Mouse (Mus musculus) testis, postnatal 10 days (tissue): ENCODE measurements around the gene 1700001P01Rik.
A peak's percentile ranks its signal among the peaks of the same experiment; 100 is the strongest.
"Not testable (repeated sequence)": the region's sequence is repeated elsewhere in the genome, so short reads cannot be mapped to it uniquely, and the experiment has no call there.

Experiments
- DNase-seq: peaks from one replicate; pipeline ENCODE4 v3.0.0; 2021; ENCODE audit warnings: low spot score

1700001P01Rik gene

DNA sequence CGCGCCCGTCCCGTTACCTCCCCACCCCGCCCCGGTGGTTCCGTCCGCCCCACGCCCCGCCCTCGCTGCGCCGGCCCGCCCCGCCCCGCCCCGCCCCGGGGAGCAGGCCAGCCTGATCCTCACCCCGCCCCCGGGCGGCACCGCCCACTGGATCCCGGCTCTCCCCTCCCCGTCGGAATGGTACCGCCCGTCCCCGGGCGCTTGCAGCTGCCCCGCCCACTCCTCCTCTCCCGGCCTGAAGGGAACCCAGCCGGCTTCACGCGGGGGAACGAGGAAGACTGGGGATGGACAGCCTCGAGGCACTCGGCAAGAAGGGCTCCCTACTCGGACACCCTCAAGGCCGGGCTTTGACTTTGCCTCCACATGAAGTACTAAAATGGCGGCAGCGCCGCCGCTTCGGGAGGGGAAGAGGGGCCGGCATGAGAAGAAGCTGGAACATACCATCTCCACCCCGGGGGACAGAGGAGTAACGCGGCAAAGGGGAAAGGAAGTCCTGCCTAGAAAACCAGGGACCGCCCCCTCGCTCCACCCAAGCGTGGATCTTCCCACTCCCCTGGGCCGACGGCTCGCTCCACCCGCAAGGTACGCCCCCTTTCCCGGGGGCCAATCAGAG, 30.9 kb downstream of the 1700001P01Rik start:
- peak; percentile 99 for DNase-seq

DNA sequence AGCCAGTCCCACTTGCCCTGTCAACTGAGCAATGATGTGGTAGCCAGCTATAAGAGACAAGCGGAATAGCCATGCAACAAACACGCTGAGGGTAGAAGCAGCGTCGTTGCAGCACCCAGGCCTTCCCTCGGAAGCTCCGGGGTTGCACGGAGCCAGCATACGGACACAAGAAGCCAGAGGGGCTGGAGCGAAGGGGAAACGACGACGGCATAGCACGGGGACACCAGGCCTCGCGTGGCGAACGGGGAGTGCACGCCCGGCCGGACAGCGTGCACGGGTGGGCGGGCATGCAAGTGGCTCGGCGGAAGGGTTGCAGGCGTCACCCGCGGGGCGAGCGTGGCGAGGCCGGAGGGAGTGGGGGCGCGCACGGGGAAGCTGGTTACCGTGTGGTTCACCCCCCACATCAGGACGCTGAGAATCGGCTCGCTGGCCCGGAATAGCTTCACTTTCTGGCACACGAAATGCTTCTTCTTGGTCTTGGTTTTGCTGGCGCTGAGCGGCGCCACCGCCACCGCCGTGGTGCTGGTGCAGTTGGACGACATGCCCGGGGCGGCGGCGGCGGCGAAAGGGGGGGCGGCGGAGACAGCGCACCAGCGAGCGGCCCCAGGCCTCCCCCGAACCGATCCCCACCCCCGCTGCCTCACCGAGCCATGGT, 31.5 kb downstream of the 1700001P01Rik start, which contains the start of gene Pip4k2b:
Gene Pip4k2b, minus strand, starts transcription at position 642 of the 655 bp plus-strand sequence.
- peak; percentile 73 for DNase-seq

DNA sequence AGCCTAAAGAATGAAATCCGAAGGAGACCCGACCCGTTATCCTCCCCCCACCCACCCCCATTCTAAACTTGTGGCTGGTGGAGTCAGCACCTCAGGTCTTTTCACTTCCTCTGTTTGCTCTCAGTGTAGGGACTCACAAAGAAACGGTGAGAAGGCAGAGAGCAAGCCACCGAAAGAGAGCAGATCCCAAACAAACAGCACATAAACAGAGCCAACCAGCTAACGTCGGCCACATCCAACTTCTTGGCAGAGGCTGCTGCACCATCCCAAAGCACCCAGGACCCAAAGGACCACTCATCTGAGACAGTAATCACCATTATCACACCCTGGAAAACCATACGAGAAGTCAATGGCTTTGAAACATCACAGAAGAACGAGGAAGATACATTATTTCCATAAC, 32.3 kb downstream of the 1700001P01Rik start:
- DNase-seq, result no peak

DNA sequence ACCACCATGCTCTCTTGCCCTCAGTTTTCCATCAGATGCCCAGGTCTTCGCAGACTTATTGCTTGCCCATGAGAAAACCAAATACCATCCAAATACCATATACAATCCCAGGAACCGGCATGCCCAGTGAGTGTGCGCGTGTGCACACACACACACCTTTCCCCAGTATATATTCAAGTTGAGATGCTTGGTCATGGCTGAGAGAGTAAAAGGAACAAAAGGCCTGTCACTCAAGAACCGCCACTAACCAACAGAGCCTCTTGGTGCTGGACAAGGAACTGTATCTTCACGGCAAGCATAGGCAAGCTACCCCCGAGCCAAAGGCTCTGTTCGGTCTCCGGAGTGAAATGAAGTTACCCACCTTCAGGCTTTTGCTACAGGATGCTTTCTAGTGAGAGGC, 33.1 kb downstream of the 1700001P01Rik start:
- no peak for DNase-seq

DNA sequence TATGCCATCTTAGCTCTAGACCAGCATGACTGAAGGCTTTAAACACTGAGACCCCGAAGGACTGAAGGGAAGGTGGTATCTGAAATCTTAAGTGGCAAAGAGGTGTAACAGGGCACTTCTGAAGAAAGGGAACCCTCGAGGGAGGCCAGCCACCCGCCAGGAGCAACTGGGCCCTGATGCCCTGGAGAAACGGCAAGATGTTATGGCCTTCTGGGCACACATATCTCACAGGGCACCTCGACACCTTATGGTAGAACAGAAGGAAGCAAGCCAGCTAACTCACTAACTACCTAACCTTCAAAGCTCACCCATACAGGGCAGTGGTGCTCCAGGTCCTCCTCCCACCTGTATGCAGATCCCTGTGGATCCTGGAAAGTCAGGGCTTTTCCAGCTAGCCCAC, 33.6 kb downstream of the 1700001P01Rik start:
- no peak for DNase-seq

DNA sequence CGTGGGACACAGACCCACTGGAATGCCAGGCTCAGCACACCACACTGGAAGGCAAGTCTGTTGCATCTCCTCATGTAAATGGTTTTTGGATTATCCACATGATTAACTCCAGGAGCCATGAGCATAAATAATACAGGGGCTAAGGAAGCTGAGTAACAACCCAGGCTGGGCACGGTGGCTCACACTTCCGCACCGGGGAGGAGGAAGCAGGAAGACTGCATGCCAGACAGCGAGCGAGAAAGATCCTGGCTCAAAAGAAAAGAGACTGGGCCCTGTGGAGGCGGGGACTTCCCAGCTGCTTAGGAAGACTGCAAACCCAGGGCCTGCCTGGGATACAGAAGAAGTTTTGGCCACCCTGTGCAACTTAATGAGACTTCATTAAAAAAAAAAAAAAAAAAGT, 35.5 kb downstream of the 1700001P01Rik start:
- no peak for DNase-seq

DNA sequence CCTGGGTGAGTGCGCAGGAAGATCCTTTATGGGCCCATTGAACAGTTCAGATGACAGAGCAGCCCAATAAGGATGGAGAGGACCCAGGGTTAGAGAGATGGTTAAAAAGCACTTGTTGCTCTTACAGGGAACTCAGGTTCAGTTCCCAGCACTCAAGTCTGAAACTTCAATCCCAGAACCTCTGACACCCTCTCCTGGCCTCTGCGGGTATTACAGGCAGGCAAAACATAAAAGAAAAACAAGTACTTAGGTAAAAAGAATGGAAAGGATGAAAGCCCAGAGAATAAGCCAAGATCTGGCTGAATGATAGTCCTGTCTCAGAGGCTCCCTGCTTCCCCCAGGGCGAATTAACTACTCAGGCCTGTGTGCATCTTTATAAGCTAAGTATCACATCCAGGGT, 36.6 kb downstream of the 1700001P01Rik start:
- DNase-seq, result no peak

DNA sequence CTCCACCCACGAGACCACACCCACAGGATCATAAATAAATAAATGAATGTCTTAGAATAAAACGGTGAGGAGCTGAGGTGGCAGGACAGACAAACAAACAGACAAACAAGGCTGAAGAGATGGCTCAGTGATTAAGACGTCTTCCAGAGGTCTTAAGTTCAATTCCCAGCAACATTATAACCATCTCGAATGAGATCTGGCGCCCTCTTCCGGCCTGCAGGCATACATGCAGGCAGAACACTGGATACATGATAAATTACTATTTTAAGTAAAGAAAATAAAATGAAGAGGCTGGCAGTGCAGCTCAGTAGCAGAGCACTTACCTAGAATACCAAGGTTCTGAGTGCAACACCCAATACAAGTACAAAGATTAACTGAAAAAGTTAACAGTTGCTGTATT, 37.0 kb downstream of the 1700001P01Rik start:
- DNase-seq, result no peak

DNA sequence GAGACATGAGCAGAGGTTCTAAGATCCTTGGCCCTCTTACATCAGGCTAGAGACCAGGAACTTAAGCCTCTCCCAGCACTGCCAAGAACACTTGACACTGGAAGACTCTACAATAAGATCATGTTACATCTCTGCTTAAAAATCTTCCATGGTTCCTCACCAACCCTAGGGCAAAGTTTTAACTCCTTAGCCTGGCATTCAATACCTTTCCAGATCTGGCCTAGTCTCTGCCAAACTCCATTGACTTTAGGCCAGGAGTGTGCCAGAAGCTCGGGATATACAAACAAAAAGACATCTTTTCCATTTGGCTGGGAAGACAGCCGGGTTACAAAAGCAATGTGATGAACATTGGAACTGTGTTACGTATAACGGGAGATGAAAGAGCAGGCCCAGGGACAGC, 38.1 kb downstream of the 1700001P01Rik start:
- no peak for DNase-seq

DNA sequence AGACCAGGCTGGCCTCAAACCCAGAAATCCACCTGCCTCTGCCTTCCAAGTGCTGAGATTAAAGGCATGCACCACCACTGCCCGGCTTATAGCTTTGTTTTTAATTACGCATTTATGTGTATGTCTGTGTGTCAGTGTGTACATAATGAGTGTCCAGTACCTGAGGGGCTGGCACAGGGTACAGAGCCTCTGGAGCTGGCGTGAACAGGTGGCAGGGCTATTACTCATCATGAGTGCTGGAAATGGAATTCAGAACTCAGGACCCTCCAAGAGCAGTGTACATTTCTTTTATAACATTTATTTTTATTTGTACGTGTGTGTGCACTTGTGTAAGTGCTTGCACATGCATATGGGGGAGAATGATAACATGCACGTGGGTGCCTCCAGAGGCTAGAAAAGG, 39.1 kb downstream of the 1700001P01Rik start:
- no peak for DNase-seq

DNA sequence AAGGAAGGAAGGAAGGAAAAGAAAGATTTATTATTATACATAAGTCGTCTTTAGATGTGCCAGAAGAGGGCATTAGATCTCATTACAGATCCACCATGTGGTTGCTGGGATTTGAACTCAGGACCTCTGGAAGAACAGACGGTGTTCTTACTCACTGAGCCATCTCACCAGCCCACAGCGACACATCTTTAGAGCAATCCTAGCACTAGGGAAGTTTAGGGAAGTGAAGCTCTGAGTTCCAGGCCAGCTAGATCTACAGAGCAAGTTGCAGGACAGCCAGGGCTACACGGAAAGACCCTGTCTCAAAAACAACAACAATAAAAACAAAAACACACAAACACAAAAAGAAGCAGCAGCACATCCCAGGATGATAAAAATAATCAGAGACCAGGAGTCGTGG, 40.9 kb downstream of the 1700001P01Rik start:
- not testable (repeated sequence) for DNase-seq

DNA sequence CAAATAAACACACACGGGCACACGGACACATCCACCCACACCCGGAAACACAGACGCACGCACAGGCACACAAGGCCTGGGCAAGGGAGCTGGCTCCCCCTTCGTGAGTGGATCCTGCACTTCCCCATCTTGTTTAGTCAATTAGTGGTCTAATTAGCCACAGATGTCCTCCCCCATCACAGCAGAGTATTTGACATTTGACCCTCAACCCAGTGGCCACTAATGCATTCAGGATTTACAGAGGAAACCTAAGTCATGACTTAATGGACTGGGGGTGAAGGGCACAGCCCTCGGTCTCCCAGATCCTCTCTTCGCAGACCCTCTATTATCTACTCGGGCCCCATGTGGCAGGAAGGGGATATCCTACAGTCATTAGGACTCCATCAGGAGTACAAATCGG, 42.0 kb downstream of the 1700001P01Rik start:
- DNase-seq, result no peak

DNA sequence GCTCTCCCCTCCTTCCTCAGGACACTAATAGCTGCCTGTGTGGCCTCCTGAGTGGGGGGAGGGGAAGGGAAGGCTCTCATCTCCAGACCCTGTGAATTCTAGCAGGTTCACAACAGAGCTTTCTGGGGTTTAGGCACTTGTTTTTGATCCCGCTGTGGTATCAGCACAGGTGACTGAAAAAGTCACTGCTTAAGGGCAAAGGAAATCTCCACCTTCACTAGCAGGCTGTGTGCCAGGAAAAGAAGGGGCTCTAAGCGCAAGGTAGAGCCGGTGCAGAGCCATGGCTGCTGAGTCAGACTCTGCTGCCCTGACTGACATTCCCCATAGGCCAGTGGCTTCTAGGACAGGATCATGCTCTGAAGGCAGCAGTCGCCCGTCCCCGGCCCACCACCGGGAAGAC, 47.0 kb downstream of the 1700001P01Rik start:
- no peak for DNase-seq

DNA sequence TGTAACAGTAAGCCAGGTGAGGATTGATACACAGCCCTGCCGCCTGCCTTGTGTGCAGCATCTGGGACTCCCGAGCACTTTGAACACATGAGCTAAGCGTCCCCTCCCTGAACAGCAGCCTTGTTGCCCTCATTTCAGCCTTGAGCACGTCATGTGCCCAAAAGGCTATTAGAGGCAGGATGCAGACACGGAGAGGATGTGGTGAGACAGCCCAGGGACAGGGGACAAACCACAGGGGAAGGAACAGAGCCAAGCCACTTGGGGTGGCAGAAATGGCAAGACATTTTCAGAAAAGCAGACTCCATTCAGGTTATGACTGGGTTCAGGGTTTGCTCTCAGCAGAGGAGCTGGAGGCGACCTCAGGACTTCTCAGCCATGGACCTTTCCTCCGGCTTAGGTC, 47.4 kb downstream of the 1700001P01Rik start:
- DNase-seq, result no peak

DNA sequence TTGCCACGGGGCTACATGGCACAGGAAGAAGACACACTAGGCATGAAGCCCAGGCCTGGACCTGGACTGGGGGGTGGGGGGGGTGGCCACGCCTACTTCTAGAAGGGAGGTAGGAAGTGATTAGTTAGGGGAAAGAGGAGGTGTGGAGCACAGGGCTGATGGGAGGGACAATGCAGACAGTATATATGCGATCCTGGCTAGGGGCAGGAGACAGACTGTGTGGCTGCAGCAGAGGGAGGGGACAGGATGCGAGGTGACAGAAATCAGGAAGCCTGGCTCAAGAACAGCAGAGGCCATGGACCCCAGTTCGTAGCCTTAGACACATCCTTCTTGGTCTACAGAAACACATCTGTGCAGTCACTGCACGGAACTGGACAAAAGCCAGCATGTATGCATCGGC, 52.0 kb downstream of the 1700001P01Rik start:
- no peak for DNase-seq
